Mouse (Mus musculus): ENCODE data around the gene Fndc8.
"Not testable (repeated sequence)": the region's sequence is repeated elsewhere in the genome, so short reads cannot be mapped to it uniquely, and the experiment has no call there.

The Fndc8 gene

GRCm38 (mm10) chr11:82910679-82911389, 18.9 kb downstream of the Fndc8 start:
- no peak for DNase-seq (ENCODE audit: low read depth, low spot score)

GRCm38 (mm10) chr11:82914711-82915352, 22.9 kb downstream of the Fndc8 start:
- peak; percentile 84 for DNase-seq (ENCODE audit: low read depth, low spot score)

GRCm38 (mm10) chr11:82920768-82921167, 28.8 kb downstream of the Fndc8 start:
- DNase-seq (ENCODE audit: low read depth, low spot score): peak; percentile 12

GRCm38 (mm10) chr11:82921691-82922090, 29.8 kb downstream of the Fndc8 start:
- DNase-seq (ENCODE audit: low read depth, low spot score): no peak

GRCm38 (mm10) chr11:82923910-82924309, 32.0 kb downstream of the Fndc8 start:
- not testable (repeated sequence) for DNase-seq (ENCODE audit: low read depth, low spot score)

- DNase-seq (ENCODE audit: low read depth, low spot score): no peak
These were observed 37.1 kb downstream of the Fndc8 start for GRCm38 (mm10) chr11:82928897-82929632.

- peak; percentile 15 for DNase-seq (ENCODE audit: low read depth, low spot score)
These were observed 37.7 kb downstream of the Fndc8 start for GRCm38 (mm10) chr11:82929633-82929950.

- DNase-seq (ENCODE audit: low read depth, low spot score): not testable (repeated sequence)
These were observed 38.5 kb downstream of the Fndc8 start for GRCm38 (mm10) chr11:82930391-82930955.

- not testable (repeated sequence) for DNase-seq (ENCODE audit: low read depth, low spot score)
These were observed 39.2 kb downstream of the Fndc8 start for GRCm38 (mm10) chr11:82931161-82931560.

GRCm38 (mm10) chr11:82931671-82932450, 39.9 kb downstream of the Fndc8 start:
- DNase-seq (ENCODE audit: low read depth, low spot score): not testable (repeated sequence)

GRCm38 (mm10) chr11:82933186-82933585, 41.3 kb downstream of the Fndc8 start:
- no peak for DNase-seq (ENCODE audit: low read depth, low spot score)

- peak; percentile 86 for DNase-seq (ENCODE audit: low read depth, low spot score)
These were observed 51.4 kb downstream of the Fndc8 start for GRCm38 (mm10) chr11:82943336-82943735.

- peak; percentile 73 for DNase-seq (ENCODE audit: low read depth, low spot score)
These were observed 53.7 kb downstream of the Fndc8 start for GRCm38 (mm10) chr11:82945636-82946035.

GRCm38 (mm10) chr11:82947457-82947856, 55.5 kb downstream of the Fndc8 start:
- peak; percentile 12 for DNase-seq (ENCODE audit: low read depth, low spot score)

GRCm38 (mm10) chr11:82949036-82949435, 57.1 kb downstream of the Fndc8 start:
- no peak for DNase-seq (ENCODE audit: low read depth, low spot score)

Data from 3T3-L1 (cell line).